Mouse (Mus musculus) forebrain, embryonic 12.5 days (tissue): ENCODE data around the gene Cbr4. TPM values are rescaled to one million over a fixed set of nuclear protein-coding genes. Genes with fewer than 3 reads are reported as not detected.

Experiments used
- ATAC-seq: fragments of 200-750 bp; cut with Nextera tagmentation; 2 replicates; pipeline ENCODE4 v1.8.0; 2017; ENCODE audit warnings: moderate TSS enrichment; ENCODE audit not compliant: low FRiP score
- H3K27ac ChIP-seq: fragments of 300-500 bp; sonication (generic); 2 replicates; pipeline ENCODE4 v1.5.1; 2016; ENCODE audit warnings: mild to moderate bottlenecking
- H3K27me3 ChIP-seq: fragments of 300-500 bp; sonication (generic); 2 replicates; pipeline ENCODE4 v1.6.1; 2016; ENCODE audit warnings: mild to moderate bottlenecking
- H3K36me3 ChIP-seq: fragments of 300-500 bp; sonication (generic); replicated peaks from 2 replicates; pipeline ENCODE4 v1.6.1; 2016; ENCODE audit warnings: mild to moderate bottlenecking
- H3K4me1 ChIP-seq: fragments of 300-500 bp; sonication (generic); 2 replicates; pipeline ENCODE4 v1.6.1; 2016
- H3K4me2 ChIP-seq: fragments of 300-500 bp; sonication (generic); 2 replicates; pipeline ENCODE4 v1.6.1; 2016; ENCODE audit warnings: mild to moderate bottlenecking, moderate library complexity
- H3K4me3 ChIP-seq: fragments of 300-500 bp; sonication (generic); replicated peaks from 2 replicates; pipeline ENCODE4 v1.5.1; 2016; ENCODE audit warnings: mild to moderate bottlenecking
- H3K9ac ChIP-seq: fragments of 300-500 bp; sonication (generic); 2 replicates; pipeline ENCODE4 v1.6.1; 2016; ENCODE audit warnings: mild to moderate bottlenecking
- H3K9me3 ChIP-seq: fragments of 300-500 bp; sonication (generic); 2 replicates; pipeline ENCODE4 v1.6.1; 2016
- WGBS: fragments of 180-500 bp; shearing (Covaris S2); methylation state at CpG from one replicate; pipeline ENCODE4 v1.1.7; 2016; 5-methylcytosine and 5-hydroxymethylcytosine counted together
- polyA plus RNA-seq: library from polyadenylated mRNA; unstranded; fragments of >200 nt; fragmentation: Nextera tagmentation; extraction: Ambion mirVana; gene quantifications from 2 replicates; pipeline ENCODE4 v1.2.1, GENCODE M21; 2016

The Cbr4 gene
- polyA plus RNA-seq, 1 experiment from 2014 or later, result 25.1 TPM

DNA sequence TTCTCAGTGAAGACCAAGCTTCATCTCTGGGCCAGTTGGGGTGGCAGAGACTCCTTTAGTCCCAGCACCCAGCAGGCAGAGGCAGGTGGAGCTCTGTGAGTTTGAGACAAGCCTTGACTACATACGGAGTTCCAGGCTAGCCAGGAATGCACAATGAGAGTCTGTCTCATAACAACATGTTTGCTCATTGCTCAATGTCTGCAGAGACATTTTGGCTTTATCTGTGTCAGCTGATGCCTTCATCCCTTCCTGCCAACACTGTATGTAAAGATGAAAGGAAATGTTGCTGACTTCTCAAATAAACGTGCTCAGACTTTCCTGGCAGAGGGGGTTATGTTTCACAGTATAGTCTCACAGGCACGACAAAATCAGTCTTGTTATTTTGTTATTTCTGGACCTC is 13.4 kb downstream of the Cbr4 start:
- Histone ChIP-seq H3K4me1 (no peaks in the 10 kb centered on the region), H3K9me3 (no peaks in the 10 kb centered on the region), H3K4me3 (no peak overlapping the region), H3K36me3 (no peaks in the 10 kb centered on the region; the same call in 1 of the 2 replicates), H3K4me2 (no peak overlapping the region), H3K9ac (no peak overlapping the region), H3K27me3 (no peaks in the 10 kb centered on the region), H3K27ac (no peak overlapping the region)
- WGBS, result 78% methylated on average over 3 of the region's 3 CpGs
- no peak for ATAC-seq

DNA sequence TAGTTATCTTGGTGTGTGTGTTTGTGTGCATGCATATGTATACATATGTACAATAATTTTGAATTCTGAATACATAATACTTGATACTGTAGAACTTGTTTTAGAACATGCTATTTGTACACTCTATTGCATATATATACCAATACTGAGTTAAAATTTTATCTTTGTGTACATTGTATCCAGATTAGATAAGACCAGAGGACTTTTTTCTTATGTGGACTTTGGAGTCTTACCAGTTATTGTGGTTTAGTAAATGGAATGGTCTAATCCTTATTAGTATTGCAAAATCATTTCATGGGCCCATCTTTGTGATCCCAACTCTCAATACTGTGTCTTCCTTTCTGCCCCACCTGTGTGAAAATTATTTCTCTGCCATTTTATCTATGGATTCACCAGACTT is 14.7 kb downstream of the Cbr4 start:
- H3K36me3 ChIP-seq, result no peaks in the 10 kb centered on the region; the same call in 1 of the 2 replicates
- no peak overlapping the region for H3K9ac ChIP-seq
- no peaks in the 10 kb centered on the region for H3K9me3 ChIP-seq
- ATAC-seq, result no peak
- no peak overlapping the region for H3K27ac ChIP-seq
- H3K4me1 ChIP-seq, result no peaks in the 10 kb centered on the region
- no peaks in the 10 kb centered on the region for H3K27me3 ChIP-seq
- H3K4me3 ChIP-seq, result no peak overlapping the region
- no peak overlapping the region for H3K4me2 ChIP-seq

- Histone ChIP-seq H3K9ac (peak overlapping the region; percentile 21; the same call in 1 of the 2 replicates), H3K27ac (peak overlapping the region; percentile 95), H3K36me3 (peaks cover 36% of the 10 kb centered on the region), H3K4me1 (peaks cover 30% of the 10 kb centered on the region), H3K27me3 (no peaks in the 10 kb centered on the region), H3K9me3 (no peaks in the 10 kb centered on the region), H3K4me2 (peak overlapping the region; percentile 34), H3K4me3 (no peak overlapping the region)
- peak; percentile 67 for ATAC-seq
- WGBS, result 55% methylated on average over 24 of the region's 24 CpGs
These were observed 27.8 kb downstream of the Cbr4 start for GRCm38 (mm10) chr8:61515110-61515930.

GRCm38 (mm10) chr8:61515931-61516744 is 28.6 kb downstream of the Cbr4 start:
- no peaks in the 10 kb centered on the region for H3K27me3 ChIP-seq
- peaks cover 32% of the 10 kb centered on the region for H3K36me3 ChIP-seq
- H3K9me3 ChIP-seq, result no peaks in the 10 kb centered on the region
- H3K4me3 ChIP-seq, result no peak overlapping the region
- peak overlapping the region; percentile 95 for H3K27ac ChIP-seq
- WGBS, result 31% methylated on average over 25 of the region's 25 CpGs
- peak overlapping the region; percentile 21; the same call in 1 of the 2 replicates for H3K9ac ChIP-seq
- H3K4me2 ChIP-seq, result peak overlapping the region; percentile 34
- peaks cover 30% of the 10 kb centered on the region for H3K4me1 ChIP-seq
- peak; percentile 88 for ATAC-seq

GRCm38 (mm10) chr8:61516745-61517501 is 29.4 kb downstream of the Cbr4 start:
- Histone ChIP-seq H3K9ac (no peak overlapping the region), H3K4me3 (no peak overlapping the region), H3K4me2 (no peak overlapping the region), H3K27me3 (no peaks in the 10 kb centered on the region), H3K9me3 (no peaks in the 10 kb centered on the region), H3K4me1 (peaks cover 30% of the 10 kb centered on the region), H3K27ac (peak overlapping the region; percentile 82), H3K36me3 (peaks cover 34% of the 10 kb centered on the region)
- WGBS, result 72% methylated on average over 8 of the region's 8 CpGs
- peak; percentile 21; the same call in 1 of the 2 replicates for ATAC-seq

- H3K27me3 ChIP-seq, result no peaks in the 10 kb centered on the region
- peak overlapping the region; percentile 82 for H3K27ac ChIP-seq
- ATAC-seq, result no peak
- H3K9ac ChIP-seq, result no peak overlapping the region
- peaks cover 30% of the 10 kb centered on the region for H3K4me1 ChIP-seq
- WGBS, result 83% methylated on average over 14 of the region's 14 CpGs
- H3K4me2 ChIP-seq, result no peak overlapping the region
- no peaks in the 10 kb centered on the region for H3K9me3 ChIP-seq
- H3K4me3 ChIP-seq, result no peak overlapping the region
- H3K36me3 ChIP-seq, result peaks cover 26% of the 10 kb centered on the region
These were observed 30.1 kb downstream of the Cbr4 start for GRCm38 (mm10) chr8:61517502-61518185.

GRCm38 (mm10) chr8:61522132-61522531 is 34.6 kb downstream of the Cbr4 start:
- no peak for ATAC-seq

DNA sequence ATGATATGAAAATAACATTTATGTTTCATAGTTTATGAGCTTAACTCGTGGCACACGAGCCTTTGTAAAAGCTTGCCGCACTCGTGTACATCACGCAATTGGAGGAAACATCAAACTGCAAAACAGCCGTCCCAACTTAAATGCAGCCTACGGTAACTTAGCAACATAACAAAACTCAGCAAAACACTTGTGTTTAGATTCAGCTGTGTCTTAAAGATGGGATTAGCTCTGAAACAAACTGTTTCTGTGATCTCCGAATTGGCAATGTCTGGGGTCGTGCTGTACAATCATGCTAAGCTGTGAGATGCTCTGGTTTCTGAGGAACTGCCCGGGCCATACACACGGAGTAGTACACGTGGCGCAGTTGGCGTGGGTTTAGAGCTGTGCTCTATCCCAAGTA is 39.5 kb downstream of the Cbr4 start:
- Histone ChIP-seq H3K4me2 (no peak overlapping the region), H3K4me1 (no peaks in the 10 kb centered on the region), H3K36me3 (peaks cover 49% of the 10 kb centered on the region), H3K4me3 (no peak overlapping the region), H3K27ac (no peak overlapping the region), H3K9ac (no peak overlapping the region), H3K9me3 (no peaks in the 10 kb centered on the region), H3K27me3 (no peaks in the 10 kb centered on the region)
- ATAC-seq, result no peak
- 94% methylated on average over 14 of the region's 14 CpGs for WGBS

More at GRCm38 (mm10) chr8:61522132-61522531, 34.6 kb downstream of the Cbr4 start:
- Histone ChIP-seq H3K4me1 (peaks cover 9% of the 10 kb centered on the region), H3K4me2 (no peak overlapping the region), H3K4me3 (no peak overlapping the region), H3K27me3 (no peaks in the 10 kb centered on the region), H3K36me3 (peaks cover 30% of the 10 kb centered on the region; the same call in 1 of the 2 replicates), H3K27ac (no peak overlapping the region), H3K9me3 (no peaks in the 10 kb centered on the region), H3K9ac (no peak overlapping the region)
- WGBS, result 25% methylated on average over 1 of the region's 1 CpGs

GRCm38 (mm10) chr8:61528197-61528596 is 40.7 kb downstream of the Cbr4 start:
- no peaks in the 10 kb centered on the region for H3K9me3 ChIP-seq
- H3K36me3 ChIP-seq, result peaks cover 49% of the 10 kb centered on the region
- H3K27ac ChIP-seq, result no peak overlapping the region
- H3K4me2 ChIP-seq, result no peak overlapping the region
- 94% methylated on average over 9 of the region's 9 CpGs for WGBS
- no peak for ATAC-seq
- H3K9ac ChIP-seq, result no peak overlapping the region
- H3K4me3 ChIP-seq, result no peak overlapping the region
- no peaks in the 10 kb centered on the region for H3K27me3 ChIP-seq
- no peaks in the 10 kb centered on the region for H3K4me1 ChIP-seq

DNA sequence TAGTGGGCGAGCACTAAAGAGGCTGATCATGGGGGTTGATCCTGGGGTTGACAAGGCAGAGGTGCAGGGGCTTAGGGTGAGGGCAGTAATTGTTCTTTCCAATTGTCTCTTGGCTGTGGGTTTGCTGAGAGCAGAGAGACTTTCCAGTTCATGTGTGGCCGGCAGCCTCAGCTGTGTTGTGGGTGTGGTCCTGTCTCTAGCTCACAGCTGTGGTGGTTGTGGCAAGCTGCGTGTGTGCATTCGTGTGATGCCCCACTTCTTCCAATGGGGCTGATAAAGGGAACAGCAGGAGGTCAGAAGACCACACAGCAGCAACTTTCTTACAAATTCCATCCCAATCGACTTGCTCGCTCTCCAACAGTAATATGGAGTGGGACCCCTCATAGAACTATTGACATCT is 41.1 kb downstream of the Cbr4 start:
- no peak for ATAC-seq
- Histone ChIP-seq H3K36me3 (peaks cover 49% of the 10 kb centered on the region), H3K4me2 (no peak overlapping the region), H3K27me3 (no peaks in the 10 kb centered on the region), H3K9me3 (no peaks in the 10 kb centered on the region), H3K4me3 (no peak overlapping the region), H3K9ac (no peak overlapping the region), H3K4me1 (no peaks in the 10 kb centered on the region), H3K27ac (no peak overlapping the region)
- 75% methylated on average over 6 of the region's 6 CpGs for WGBS

DNA sequence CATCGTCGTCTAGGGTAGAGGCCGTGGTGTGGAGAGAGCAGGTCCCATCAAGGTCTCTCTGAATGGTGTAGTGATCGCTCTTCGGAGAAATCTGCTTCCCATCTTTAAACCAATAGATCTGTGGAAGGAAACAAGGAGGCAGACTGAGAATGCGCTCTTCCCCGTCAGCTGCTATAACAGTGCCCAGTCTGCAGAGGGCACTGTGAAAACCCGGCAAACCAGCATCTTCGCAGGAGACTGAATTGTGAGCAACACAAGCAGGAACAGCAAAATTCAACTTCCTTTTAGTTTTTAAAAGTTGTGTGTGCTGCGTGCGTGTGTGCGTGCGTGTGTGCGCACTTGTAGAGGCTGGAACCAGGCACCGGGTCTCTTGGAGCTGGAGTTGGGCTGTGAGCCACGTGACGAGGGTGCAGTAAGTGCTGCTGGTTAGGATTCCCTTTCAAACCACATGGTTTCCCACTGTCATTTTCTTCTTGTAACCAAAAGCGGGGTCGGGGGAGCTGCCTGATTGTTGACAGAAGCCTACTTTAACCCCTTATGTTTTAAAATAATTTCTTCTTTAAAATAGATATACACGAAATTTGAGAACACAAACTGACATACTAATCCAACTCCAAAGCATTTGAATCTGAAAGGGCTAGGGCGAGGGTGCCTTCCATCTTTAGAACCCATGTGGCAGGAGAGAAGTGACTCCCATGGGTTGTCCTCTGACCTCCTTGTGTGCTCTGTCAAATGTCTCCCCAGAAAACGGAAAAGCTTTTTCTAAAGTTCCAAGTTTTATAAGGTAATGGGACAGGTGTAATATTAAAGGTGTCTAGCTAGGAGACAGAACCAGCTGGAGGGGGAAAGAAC is 44.6 kb downstream of the Cbr4 start:
- no peak overlapping the region for H3K4me3 ChIP-seq
- H3K27ac ChIP-seq, result no peak overlapping the region
- no peak overlapping the region for H3K9ac ChIP-seq
- no peak overlapping the region for H3K4me2 ChIP-seq
- H3K36me3 ChIP-seq, result peaks cover 51% of the 10 kb centered on the region
- whole genome bisulfite sequencing, result 74% methylated on average over 22 of the region's 22 CpGs
- no peaks in the 10 kb centered on the region for H3K4me1 ChIP-seq
- H3K27me3 ChIP-seq, result no peaks in the 10 kb centered on the region
- ATAC-seq, result no peak
- H3K9me3 ChIP-seq, result no peaks in the 10 kb centered on the region
